Mouse (Mus musculus) macrophage (primary cell): Measurements from ENCODE around the gene Sbk2. TPM values are rescaled to one million over a fixed set of nuclear protein-coding genes. Genes with fewer than 3 reads are reported as not detected.

Experiments
- H3K27ac ChIP-seq: fragments of 350-480 bp; formaldehyde crosslinking; 2 replicates; pipeline ENCODE4 v1.9.0; 2021
- H3K36me3 ChIP-seq: fragments of 350-480 bp; formaldehyde crosslinking; 2 replicates; pipeline ENCODE4 v1.9.0; 2021; ENCODE audit errors: inconsistent target
- H3K4me3 ChIP-seq: fragments of 350-480 bp; formaldehyde crosslinking; 2 replicates; pipeline ENCODE4 v1.9.0; 2021; ENCODE audit errors: inconsistent target
- H3K79me2 ChIP-seq: fragments of 350-480 bp; formaldehyde crosslinking; 2 replicates; pipeline ENCODE4 v1.9.0; 2021; ENCODE audit errors: inconsistent target
- WGBS: methylation state at CpG from one replicate; pipeline ENCODE4 v1.1.7; 2026; ENCODE audit warnings: inconsistent platforms; ENCODE audit not compliant: missing documents; 5-methylcytosine and 5-hydroxymethylcytosine counted together
- polyA plus RNA-seq: library from polyadenylated mRNA; stranded (reverse); fragments of 250-400 nt; gene quantifications from 3 replicates; pipeline ENCODE4 v1.2.4, GENCODE M21; 2018; ENCODE audit warnings: inconsistent platforms

Sbk2 gene
- polyA plus RNA-seq, 1 experiment from 2014 or later = 1.1 TPM

DNA sequence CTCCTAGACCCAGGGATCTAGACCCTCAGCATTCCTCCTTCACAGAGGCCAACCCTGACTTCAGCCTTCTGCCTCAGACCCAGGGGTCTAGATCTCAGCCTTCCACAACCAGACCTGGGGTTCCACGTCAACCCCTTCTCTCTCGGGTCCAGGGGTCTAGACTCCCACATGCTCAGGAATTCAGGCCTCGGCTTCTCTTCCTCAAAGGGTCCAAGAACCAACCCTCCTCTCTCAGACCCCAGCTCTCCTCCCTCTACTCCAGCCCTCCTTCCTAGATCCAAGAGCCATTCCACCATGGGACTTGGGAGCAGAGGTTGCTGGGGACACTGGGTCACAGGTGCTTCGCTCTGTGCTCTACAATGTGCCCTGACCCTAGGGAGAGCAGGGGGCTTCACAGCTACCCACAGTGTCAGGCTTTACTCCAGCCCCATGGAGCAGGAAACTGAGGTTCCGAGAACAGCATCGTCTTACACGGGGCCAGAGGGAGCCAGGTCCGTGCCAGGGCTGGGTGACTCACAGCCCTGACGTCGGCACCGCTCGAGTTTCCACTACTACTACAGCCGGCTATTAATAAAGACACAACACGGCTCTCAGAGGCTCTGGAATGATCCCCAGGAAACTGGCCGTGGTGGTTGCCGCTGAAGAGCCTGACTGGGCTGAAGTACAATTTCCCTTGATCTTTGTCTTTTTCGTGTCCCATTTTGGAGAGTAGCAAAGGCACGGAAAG lies 8.3 kb upstream of the Sbk2 start:
- 60% methylated on average over 18 of the region's 18 CpGs for WGBS
- Histone ChIP-seq H3K79me2 (no peaks in the 10 kb centered on the region), H3K4me3 (no peak overlapping the region), H3K36me3 (no peaks in the 10 kb centered on the region), H3K27ac (no peak overlapping the region)

DNA sequence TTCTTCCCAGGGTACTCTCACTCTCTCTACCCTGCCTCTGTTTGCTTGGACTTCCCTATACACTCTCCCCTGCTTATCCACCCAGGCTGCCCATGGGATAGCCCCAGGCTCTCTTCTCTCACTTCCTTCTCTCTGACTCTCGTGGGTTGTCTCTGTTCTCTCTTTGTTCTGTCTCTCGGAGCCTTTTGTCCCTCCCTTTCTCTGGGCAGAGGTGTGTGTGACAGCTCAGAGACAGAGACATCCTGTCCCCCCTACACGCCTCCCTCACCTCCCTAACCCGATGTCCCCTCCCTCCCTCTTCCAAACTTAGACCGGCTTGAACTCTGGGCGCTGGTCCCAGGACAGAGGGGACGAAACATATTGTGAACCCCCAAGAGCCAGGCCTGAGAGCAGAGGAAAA lies 7.5 kb upstream of the Sbk2 start:
- no peaks in the 10 kb centered on the region for H3K79me2 ChIP-seq
- no peak overlapping the region for H3K4me3 ChIP-seq
- no peaks in the 10 kb centered on the region for H3K36me3 ChIP-seq
- no peak overlapping the region for H3K27ac ChIP-seq
- 25% methylated on average over 7 of the region's 7 CpGs for WGBS

DNA sequence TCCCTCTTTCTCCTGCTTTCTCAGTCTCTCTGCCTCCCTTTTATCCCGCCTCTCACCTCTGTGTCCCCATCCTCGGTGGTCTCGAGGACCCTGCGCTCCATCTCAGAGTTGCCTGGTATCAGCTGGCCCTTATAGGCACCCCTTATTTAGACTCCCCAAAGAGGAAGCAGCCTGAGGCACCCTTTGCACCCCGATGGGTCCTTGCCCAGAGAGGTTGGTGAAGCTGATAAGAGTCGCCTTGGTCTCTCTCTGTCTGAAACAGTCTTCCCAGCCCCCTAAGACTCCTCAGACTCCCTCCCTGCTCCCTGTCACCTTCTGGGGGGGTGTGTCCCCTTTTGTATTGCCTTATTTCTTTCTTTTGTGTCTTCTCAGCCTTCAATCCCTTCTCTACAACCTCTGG lies 6.9 kb upstream of the Sbk2 start, which contains the start of gene Sbk3:
TSS of gene Sbk3 (minus strand) at position 101 of the 400 bp plus-strand sequence.
- 37% methylated on average over 6 of the region's 6 CpGs for WGBS
- Histone ChIP-seq H3K36me3 (no peaks in the 10 kb centered on the region), H3K27ac (no peak within 1 kb of the TSS), H3K79me2 (no peaks in the 10 kb centered on the region), H3K4me3 (no peak within 1 kb of the TSS)

- no peak overlapping the region for H3K27ac ChIP-seq
- H3K36me3 ChIP-seq = no peaks in the 10 kb centered on the region
- no peaks in the 10 kb centered on the region for H3K79me2 ChIP-seq
- 67% methylated on average over 5 of the region's 5 CpGs for WGBS
- no peak overlapping the region for H3K4me3 ChIP-seq
Observed at GRCm38 (mm10) chr7:4964988-4965387, 782 bp upstream of the Sbk2 start.

GRCm38 (mm10) chr7:4963527-4963926 lies 679 bp downstream of the Sbk2 start:
- Histone ChIP-seq H3K79me2 (no peaks in the 10 kb centered on the region), H3K4me3 (no peak overlapping the region), H3K36me3 (no peaks in the 10 kb centered on the region), H3K27ac (no peak overlapping the region)
- 66% methylated on average over 5 of the region's 5 CpGs for WGBS

GRCm38 (mm10) chr7:4957361-4957760 lies 6.8 kb downstream of the Sbk2 start:
- Histone ChIP-seq H3K36me3 (no peaks in the 10 kb centered on the region), H3K27ac (no peak overlapping the region), H3K4me3 (no peak overlapping the region), H3K79me2 (no peaks in the 10 kb centered on the region)
- WGBS = 94% methylated on average over 10 of the region's 10 CpGs

DNA sequence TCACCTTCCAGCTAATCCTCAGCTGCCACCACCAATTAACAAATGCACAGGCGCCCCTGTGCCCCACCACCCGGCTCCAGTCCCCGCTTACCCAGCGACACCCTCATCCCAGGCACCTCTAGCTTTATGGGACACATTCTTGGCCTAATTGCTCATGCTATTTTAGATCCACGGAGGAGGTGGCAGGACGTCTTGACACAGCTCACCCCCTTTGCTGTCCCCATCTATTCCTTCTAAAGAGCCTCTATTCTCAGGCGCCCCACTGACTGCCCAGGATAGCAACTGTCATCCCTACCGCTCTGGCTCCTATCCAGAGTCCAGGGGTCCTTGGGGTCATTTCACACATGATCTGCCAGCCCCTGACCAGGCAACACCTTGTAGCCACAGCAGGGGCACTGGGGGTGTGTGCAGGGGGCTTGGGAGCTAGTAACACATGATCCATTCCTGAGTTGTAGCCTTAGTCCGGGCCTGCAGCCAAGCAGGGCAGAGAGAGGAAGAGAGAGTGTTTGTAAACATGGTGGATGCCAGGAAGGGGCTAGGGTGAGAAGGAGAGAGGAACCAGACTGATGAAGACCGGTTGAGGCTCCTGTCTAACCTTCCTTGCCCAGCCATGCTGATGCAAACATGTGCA lies 10.3 kb downstream of the Sbk2 start:
- Histone ChIP-seq H3K36me3 (no peaks in the 10 kb centered on the region), H3K27ac (no peak overlapping the region), H3K79me2 (no peaks in the 10 kb centered on the region), H3K4me3 (no peak overlapping the region)
- 67% methylated on average over 9 of the region's 10 CpGs for WGBS

GRCm38 (mm10) chr7:4950561-4951342 lies 13.5 kb downstream of the Sbk2 start:
- Histone ChIP-seq H3K27ac (peak overlapping the region; percentile 75), H3K36me3 (no peaks in the 10 kb centered on the region), H3K4me3 (no peak overlapping the region), H3K79me2 (no peaks in the 10 kb centered on the region)
- 86% methylated on average over 19 of the region's 19 CpGs for WGBS

DNA sequence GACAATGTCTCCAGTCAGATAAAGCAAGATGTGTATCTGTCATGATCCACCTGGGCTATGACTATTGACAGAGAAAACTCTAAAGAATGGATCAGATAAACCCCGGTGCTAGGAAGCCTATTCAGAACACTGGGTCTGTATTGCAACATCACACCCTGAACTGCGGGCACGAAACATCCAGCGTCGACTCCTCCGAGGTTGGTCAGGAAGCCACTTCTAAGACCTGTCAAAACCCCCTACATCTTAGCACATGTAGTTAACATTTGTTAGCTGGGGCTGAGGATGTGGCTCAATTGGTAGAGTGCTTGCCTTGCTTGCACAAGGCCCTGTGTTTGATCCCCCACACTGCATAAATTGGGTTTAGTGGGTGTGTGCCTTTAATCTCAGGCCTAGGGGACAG lies 15.8 kb downstream of the Sbk2 start:
- no peaks in the 10 kb centered on the region for H3K79me2 ChIP-seq
- H3K27ac ChIP-seq = no peak overlapping the region
- no peak overlapping the region for H3K4me3 ChIP-seq
- no peaks in the 10 kb centered on the region for H3K36me3 ChIP-seq
- 41% methylated on average over 6 of the region's 6 CpGs for WGBS

DNA sequence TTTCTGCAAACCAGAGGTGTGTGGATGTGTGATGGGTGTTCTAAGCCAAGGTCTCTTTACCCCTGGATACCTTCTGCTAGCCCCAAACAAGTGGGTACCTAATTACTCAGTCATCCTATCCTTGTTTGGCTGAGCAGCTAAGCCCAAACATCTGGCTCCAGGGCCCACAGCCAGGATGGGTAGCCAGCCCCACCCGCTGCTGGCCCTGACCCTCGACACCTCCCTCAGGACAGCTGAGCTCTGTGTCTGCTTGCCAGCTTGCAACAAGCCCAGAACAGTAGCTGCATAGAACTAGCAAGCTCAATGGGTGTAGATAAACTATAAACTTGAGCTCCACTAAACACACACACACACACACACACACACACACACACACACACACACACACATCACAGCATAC lies 16.4 kb downstream of the Sbk2 start:
- Histone ChIP-seq H3K36me3 (no peaks in the 10 kb centered on the region), H3K4me3 (no peak overlapping the region), H3K27ac (no peak overlapping the region), H3K79me2 (no peaks in the 10 kb centered on the region)
- 96% methylated on average over 2 of the region's 2 CpGs for WGBS

DNA sequence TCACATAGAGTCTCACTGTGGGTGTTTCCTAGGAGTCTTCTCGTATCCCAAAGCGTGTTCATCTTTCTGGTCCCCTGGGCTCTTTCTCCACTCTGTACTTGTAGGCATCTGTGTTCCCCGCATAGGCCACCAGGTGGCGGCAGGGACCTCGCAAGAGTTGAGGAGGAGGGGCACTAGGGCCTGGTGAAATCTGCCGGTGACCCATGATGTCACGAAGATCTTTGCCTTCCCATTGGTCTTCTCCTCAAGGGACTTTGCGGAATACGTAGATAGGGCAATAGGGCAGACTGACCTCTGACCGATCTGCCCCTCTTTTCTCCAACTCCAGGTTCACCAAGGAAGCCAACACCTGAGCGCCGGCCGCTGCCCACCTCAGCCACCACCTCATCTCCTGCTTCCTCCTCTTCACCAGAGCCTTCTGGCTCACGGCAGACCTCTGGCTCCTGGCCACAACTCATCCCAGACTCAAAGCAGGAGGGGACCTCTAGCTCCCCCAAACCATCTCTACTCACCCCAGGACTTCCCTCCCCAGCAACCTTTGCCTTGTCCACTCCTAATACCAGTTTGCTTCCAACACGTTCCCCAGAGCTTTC lies 20.9 kb downstream of the Sbk2 start:
- Histone ChIP-seq H3K27ac (no peak overlapping the region), H3K4me3 (peak overlapping the region; percentile 20; the same call in 1 of the 2 replicates), H3K36me3 (no peaks in the 10 kb centered on the region), H3K79me2 (no peaks in the 10 kb centered on the region)
- 8% methylated on average over 15 of the region's 15 CpGs for WGBS

DNA sequence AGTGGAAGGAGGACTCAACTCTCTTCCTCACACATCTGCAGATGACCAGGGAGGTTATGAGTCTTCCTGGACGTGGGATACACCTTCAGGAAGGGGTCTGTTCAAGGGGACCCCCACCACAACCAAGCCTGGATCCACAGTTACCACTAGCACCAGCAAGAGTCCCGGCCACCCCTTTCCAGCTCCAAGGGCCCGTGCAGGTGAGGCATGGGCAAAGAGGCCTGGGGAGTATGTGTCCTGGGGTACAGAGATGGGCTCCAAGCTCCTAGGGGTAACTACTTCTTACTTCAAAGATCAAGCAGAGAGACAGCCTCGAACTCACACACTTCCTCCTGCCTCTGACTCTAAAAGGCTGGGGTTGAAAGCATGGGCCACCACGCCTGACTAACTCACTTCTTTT lies 21.5 kb downstream of the Sbk2 start:
- Histone ChIP-seq H3K79me2 (no peaks in the 10 kb centered on the region), H3K4me3 (no peak overlapping the region), H3K27ac (no peak overlapping the region), H3K36me3 (no peaks in the 10 kb centered on the region)
- 56% methylated on average over 5 of the region's 5 CpGs for WGBS

DNA sequence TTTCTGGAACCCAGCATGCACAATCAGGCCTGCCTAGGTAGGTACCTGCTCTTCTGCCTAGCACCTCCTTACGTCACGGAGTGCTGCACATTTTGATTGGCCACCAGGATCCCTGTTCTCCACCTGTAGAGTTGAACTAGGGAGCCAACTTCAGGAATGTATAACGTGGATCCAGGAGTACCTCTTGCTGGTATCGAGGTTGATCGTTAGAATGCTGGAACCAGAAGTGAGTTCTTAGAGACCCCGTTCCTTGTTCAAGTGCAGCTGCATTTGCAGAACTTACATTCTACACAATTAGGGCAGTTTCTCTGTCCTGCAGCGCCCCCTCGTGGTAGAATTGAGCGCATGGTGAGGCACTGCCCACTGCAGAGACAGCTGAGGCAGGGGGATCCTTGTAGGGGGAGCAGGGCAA lies 24.1 kb downstream of the Sbk2 start:
- no peak overlapping the region for H3K4me3 ChIP-seq
- H3K27ac ChIP-seq = no peak overlapping the region
- no peaks in the 10 kb centered on the region for H3K79me2 ChIP-seq
- 21% methylated on average over 9 of the region's 9 CpGs for WGBS
- no peaks in the 10 kb centered on the region for H3K36me3 ChIP-seq

DNA sequence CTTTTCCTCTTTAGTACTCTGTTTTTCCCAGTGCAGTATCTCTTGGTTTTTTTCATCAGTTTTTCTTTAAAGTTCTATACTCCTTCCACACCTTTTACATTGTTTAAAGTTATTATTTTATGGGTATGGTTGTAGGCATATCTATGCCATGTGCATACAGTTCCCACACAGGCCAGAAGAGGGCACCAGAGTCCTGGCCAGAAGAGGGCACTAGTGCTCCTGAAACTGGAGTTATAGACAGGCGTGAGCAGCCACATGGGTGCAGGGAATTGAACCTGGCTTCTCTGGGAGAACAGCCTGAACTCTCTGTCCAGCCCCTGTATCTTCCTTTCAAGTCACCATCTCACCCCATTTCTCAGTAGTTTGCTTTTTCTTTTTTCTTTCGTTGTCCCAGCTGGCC lies 25.8 kb downstream of the Sbk2 start:
- Histone ChIP-seq H3K36me3 (no peaks in the 10 kb centered on the region), H3K27ac (no peak overlapping the region), H3K79me2 (no peaks in the 10 kb centered on the region), H3K4me3 (no peak overlapping the region)
- 35% methylated on average over 2 of the region's 2 CpGs for WGBS

DNA sequence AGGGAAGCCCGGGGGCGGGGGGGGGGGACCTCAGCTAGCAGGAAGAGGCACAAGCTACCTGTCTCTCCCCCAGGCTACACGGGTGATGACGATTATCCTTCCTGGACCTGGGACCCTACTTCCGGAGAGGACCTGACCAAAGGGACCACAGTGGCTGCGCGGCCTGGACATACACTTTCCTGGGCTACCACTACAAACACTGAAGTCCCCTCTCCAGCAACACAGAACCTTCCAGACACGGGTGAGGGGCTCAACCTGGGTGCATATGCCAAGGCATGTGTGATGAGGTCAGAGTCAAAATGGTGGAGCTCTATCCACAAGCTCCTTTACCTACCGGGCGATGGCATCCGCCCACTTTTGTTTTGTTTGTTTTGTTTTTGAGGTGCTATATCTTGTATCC lies 26.8 kb downstream of the Sbk2 start:
- Histone ChIP-seq H3K4me3 (no peak overlapping the region), H3K27ac (no peak overlapping the region), H3K79me2 (no peaks in the 10 kb centered on the region), H3K36me3 (no peaks in the 10 kb centered on the region)
- 70% methylated on average over 6 of the region's 11 CpGs for WGBS
